Mouse (Mus musculus): ENCODE measurements around the gene Sdsl.

The Sdsl gene

DNA sequence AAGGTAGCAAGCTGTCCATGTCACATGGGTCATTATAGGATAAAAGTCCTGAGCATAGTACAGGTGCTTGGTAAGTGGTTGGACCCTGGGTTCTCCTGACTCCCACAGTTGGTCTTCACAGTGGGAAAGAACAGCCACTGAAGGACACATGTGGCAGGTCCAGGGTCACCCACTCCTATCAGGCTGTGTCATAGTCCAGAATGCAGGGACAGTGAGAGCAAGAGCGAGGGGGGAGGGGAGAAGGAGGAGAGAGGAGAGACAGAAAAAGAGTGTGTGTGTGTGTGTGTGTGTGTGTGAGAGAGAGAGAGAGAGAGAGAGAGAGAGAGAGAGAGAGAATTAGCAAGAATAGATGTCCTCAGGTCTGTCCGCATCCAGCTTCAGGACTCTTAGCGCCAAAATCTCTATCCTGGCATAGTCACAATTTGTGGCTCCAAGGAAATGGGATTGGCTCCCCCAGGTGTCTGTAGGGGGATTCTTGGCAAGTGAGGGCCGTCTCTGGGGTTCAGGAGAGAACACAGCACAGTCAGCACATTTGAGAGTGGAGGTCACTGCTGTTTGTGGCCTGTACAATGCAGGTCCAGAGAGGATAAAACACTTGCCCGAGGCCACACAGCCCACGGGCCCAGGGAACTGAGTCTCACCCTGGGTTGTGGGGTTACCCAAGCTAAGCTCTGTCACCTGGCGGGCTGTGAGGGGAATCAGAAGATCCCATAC is 15.6 kb downstream of the Sdsl start:
- no peak for DNase-seq (ENCODE audit: low read depth, low spot score)

DNA sequence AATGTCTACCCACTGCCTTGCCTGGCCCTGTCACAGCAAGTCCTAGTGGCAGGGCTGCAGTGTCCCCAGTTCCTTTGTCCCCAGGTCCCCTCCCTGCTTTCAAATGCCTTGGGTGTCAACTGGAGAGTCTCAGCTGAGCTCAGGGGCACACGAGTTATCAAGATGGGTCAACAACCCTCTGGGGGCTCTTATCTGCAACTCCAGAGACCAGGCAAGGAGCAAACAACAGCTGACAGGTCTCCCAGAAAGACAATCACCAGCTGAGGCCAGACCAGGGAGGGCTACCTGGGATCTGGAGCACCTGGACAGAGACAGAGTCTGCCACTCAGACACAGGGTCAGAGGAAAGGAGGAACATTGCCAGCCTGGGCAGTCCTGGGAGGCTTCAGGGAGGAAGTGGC is 16.4 kb downstream of the Sdsl start:
- DNase-seq (ENCODE audit: low read depth, low spot score) = no peak

DNA sequence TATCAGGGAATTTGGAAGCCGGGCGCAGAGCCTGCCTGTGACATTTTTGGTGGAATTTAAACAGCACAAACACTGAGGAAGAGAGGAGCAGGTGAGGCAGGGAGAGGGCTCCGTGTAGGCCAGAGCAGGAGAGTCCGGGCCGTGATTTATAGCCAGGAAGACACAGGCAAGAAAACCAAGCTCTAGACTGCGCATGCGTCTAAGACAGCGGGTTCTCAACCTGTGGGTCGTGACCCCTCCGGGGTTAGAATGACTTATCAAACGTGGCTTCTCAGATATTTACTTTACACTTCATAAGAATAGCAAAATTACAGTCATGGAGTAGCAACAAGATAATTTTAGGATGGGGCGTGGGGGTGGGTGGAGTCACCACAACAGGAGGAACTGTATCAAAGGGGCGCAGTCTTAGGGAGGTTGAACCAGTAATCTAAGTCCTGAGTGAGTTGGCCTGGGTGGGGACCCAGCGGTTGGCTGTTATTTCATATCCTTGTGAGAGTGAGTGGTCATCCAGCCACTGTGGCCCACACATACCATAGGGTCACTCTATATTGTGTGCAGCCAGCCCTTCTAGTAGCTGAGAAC is 17.8 kb downstream of the Sdsl start:
- no peak for DNase-seq (ENCODE audit: low read depth, low spot score)

DNA sequence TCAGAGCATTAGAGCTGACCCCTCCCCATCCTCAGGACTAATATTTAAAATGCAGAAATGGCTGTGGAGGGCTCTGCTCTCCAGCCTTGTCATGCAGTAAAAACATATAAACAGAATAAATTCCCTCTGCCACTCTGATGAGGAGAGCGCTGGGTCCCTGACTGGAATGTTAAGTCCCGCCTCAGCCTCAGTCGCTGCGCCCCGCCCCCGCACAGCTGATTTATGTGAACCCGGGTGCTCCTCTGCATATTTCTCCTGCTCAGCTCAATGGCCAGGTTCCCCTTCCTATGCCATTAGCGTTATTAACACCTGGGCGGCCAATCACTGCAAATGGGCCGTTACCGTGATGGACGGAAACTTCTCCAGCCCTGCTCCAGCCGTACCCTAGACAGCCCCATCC is 25.3 kb downstream of the Sdsl start:
- no peak for DNase-seq (ENCODE audit: low read depth, low spot score)

DNA sequence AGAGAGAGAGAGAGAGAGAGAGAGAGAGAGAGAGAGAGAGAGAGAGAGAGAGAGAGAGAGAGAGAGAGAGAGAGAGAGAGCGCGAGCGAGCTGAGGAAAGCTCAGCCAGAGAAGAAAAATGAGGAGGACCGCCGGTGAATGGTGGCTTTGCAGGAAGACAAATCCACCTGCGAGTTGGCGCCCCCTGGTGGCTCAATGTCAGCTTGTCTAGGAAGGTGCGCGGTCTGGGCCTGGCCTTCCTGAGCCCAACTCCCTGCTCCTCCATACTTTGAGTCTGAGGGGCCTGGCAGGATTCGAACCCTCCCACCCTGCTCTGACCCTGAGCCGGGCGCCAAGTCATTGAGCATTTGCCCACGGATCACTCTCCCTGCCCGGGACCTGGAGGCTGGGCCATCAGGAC is 31.9 kb downstream of the Sdsl start:
- peak; percentile 64 for DNase-seq (ENCODE audit: low read depth, low spot score)

DNA sequence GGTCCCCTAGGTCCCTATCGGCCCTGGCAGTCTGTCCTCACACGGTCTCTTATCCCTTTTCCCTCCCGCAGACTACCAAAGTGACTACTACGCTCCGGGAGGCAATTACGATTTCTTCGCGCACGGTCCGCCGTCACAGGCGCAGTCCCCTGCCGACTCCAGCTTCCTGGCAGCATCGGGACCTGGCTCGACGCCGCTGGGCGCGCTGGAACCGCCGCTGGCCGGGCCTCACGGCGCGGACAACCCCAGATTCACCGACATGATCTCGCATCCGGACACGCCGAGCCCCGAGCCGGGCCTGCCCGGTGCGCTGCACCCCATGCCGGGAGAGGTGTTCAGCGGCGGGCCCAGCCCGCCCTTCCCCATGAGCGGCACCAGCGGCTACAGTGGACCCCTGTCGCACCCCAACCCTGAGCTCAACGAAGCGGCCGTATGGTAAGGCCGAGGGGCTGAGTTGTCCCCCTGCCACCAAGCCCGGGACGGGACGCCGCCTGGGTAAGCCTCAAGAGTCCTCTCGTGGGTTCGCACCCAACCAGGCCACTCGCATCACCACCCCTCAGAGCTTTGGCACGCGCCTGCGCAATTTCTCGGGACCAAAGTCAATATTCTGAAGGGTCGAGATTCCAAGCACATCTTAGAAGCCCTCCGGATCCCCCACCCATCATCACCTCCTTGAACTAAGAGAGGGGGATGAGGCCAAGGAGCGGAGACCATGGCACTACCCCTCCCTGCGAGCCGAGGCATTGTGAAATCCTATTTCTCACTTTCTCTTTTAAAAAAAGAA is 32.5 kb downstream of the Sdsl start:
- no peak for DNase-seq (ENCODE audit: low read depth, low spot score)

DNA sequence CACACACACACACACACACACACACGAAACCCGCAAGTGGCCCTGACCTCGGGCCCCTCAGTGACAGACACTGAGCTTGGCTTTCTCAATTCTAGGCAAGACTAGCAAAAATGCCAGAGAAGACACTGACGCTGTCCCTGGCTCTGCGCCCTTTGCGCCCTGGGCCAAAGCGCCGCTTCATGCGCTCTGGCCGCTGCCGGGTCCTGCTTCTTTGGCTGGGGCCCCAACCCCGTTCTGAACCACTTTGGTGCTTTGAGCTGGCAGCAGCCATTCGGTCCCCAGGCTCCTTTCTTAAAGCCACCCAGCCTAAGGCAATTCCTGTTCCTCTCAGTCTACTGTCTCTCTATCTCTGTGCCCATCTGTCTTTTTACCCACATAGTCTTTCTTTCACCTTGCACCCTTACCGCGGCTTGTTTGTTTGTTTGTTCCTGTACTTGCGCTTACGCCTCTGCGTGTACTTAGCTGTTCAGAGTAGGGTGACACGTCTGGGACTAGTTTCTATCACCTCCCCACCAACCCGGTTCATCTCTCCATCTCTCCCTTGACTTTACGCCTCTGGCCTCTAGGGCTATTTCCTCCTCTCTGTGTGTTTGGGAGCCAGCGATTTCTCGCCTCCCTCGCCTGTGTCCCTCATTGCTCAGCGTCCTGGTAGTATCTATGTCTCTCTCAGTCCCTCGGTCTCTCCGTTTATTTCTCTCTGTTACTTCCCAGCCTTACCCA is 33.5 kb downstream of the Sdsl start:
- no peak for DNase-seq (ENCODE audit: low read depth, low spot score)

DNA sequence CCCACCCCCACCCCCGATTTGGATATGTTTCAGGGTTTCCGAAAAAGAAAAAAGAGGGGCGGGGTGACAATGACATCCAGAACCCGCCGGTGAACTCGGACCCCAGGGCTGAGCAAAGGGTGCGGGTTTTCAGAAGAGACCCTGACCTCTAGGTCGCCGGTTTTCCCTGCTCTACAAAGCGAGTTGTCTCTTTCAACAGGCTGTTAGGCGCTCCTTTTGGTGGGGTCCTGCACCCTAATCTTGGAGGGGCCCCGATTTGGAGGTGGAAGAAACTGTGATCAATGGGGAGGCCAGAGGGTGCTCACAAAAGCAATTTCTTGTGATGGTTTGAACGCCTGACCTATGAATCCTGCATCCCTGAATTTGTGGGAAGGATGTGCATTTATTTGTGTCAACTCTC is 34.1 kb downstream of the Sdsl start:
- DNase-seq (ENCODE audit: low read depth, low spot score) = no peak

DNA sequence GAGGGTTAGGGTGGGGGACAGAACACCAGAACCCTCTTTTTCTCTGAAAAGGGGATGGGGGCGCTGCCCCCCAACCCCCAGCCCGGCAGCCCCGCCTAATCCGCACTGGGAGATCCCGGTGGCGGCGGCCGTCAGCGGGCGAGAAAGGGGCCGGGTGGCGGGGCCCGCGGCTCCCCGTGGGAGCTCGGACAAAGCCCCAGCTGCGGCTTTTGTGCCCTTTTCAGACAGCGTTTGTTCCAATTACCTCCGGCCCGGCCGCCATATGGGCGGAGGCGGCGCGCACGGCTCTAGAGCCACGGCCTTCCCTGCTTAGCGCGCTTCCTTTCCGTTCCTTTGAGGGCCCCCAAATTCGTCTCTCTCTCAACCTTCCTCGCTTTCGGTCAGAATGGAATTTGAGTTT is 34.6 kb downstream of the Sdsl start:
- no peak for DNase-seq (ENCODE audit: low read depth, low spot score)

DNA sequence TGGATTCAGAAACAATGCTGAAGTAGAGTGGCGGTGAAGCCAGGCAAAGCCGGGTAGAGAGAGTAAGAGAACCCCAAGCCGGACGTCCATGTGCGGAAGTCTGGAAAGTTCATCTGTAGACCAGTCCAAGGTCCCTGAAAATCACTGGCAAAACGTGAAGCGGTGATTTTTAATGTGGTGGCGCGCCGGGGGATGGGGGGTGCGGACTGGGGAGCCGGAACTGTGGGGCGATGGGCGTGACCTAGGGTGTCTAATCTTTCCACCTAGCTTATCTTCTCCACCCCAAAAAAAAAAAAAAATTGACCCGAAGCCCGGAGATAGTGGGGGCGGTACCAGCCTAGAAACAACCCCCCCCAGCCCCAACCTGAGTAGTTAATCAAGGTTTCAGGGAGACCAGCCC is 35.1 kb downstream of the Sdsl start:
- DNase-seq (ENCODE audit: low read depth, low spot score) = no peak

DNA sequence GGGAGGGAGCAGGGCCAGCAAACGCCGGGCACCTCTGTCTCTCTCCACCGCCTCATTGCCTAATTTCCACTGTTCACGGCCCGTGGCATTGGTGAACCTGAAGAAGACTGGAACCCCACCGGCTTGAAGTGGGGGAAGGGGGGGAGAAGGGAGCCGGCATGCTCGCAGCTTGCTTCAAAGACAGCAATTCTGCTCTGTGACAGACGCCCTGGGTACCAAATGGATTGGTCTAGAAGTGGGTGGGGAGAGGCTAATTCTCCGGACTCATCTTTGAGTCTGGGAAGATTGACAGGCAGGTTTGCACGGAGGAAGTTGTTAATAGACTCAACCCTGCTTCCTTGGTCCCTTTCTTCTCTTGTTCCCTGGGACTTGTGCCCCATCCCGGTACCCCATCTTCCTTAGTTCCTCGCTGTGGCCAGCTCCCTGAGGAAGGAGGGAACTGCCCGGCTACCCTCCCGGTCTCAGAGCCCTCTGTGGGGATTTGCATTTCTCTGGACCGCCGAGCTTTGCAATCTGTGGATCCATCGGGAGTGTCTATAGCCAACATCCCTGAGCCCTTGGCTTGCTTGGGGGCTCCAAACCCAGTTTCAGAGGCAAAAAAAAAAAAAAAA is 35.6 kb downstream of the Sdsl start:
- DNase-seq (ENCODE audit: low read depth, low spot score) = no peak

DNA sequence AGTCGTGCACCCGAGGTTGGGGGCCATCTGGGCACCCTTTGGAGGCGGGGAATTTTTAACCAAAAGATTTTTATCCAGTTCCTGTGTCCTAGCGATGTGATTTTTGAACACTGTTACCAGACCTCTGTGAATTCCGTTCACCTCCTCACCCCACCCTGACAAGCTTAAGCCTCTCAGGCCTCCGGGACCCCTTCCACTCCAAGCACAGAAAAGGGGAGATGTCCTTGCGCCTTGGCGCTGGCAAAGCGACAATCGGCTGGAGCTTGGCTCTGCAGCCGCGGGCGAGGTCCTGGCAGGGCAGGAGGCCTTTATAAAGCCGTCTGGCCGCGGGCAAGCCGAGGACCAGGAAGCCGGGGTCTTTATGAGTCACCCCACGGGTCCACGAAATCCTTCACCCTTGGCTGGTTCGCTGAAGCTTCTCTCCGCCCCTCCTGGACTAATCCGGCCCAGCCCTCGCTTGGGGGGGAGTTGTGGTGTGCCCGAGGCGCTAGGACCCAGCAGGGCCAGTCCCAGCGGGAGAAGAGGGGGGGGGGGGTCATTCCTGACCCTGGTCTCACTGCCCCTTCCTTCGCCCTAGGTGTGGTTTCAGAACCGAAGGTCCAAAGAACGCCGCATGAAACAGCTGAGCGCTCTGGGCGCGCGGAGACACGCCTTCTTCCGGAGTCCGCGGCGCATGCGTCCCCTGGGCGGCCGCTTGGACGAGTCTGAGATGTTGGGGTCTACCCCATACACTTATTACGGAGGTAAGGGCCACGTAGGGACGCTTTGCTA is 36.7 kb downstream of the Sdsl start:
- no peak for DNase-seq (ENCODE audit: low read depth, low spot score)

DNA sequence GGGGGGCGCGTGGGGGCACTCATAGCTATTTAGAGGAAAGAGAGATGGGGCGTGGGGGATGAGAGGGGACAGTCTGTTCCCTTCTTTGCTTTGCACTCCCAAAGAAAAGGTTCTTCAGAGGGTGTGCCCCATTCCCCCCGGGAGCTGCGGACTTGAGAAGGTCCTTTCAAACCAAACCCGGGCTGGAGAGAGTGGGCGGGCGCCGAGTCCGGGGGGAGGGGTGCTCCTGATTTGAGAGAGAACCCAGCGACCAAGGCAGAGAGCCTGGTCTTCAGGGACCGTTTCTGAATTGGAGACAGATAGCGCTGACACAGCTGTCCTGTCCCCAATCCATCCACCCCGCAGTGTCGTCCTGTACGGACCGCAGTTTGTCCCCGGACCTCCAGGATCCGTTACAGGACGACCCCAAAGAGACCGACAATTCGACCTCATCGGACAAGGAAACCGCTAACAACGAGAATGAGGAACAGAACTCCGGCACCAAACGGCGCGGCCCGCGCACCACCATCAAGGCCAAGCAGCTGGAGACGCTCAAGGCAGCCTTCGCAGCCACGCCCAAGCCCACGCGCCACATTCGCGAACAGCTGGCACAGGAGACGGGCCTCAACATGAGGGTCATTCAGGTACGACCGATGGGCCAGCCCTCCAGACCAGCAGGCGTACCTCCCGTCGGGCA is 37.5 kb downstream of the Sdsl start:
- no peak for DNase-seq (ENCODE audit: low read depth, low spot score)

DNA sequence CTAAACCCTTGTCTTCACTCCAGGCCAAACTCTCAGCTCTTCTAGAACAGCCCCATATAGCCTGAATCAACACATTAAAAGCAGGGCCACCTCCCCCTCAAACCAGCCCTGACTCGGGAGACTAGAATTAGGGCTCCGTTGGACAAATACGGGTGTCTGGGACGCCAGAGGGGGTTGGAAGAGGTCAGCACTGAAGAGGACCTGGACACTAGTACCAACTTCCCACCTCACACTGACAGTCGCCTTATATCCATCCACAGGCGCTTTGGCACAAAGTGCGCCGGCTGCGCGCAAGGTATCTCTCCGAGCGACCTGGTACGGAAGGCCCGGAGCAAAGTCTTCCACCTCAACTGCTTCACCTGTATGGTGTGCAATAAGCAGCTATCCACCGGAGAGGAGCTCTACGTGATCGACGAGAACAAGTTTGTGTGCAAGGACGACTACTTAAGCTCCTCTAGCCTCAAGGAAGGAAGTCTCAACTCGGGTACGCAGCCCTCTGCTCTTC is 38.3 kb downstream of the Sdsl start:
- DNase-seq (ENCODE audit: low read depth, low spot score) = no peak

DNA sequence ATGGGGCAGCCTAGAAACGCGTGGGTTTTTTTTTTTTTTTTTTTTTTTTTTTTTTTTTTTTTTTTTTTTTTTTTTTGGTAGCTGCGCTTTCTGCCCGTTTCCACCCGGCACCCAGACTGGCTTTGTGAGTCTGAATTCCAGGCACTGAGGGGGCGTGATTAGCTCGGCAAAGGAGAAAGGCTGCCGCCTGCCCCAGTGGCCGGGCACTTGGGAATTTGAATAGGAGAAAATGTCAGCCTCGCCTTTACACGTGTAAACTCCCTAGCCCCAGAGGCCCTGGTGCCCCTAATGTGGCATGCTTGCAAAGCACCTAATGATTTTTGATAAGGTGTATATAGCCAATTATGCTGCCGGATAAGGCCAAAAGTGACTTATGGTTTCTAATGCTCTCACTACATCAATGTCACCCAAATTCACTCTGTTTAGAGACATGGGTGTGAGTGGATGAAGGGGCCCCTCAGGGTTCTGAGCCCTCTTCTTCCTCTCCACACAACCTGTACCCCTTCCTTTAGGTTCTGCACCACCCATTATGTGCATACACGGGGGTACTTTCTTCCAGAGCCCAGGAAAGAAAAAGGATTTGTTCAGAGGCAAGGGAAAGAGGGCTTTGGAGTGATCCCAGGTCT is 39.4 kb downstream of the Sdsl start:
- DNase-seq (ENCODE audit: low read depth, low spot score) = no peak

DNA sequence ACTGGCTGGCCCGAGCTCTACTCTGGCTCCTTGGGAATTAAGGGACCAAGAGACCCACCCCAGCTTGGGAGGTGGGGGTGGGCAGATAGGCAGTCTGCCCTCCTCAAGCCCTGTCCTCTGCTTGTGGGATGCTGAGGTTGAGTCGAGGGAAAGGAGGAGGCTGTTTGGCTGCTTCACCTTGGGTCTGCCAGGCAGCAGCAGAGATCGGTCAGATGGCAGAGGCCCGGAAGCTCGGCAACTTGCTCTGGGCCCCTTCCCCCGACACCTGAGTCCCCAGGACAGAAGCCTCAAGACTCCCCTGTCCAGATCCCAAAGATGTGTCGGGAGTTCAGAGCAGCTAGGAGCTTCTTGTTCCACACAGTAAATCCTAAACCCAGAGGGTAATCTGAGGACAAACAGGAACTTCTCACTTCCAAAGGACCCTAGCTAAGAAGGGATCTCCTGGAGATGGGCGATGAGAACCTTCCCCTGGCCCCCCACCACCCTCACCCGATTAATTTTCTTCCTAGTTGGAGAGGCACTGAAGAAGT is 40.1 kb downstream of the Sdsl start:
- DNase-seq (ENCODE audit: low read depth, low spot score) = no peak

DNA sequence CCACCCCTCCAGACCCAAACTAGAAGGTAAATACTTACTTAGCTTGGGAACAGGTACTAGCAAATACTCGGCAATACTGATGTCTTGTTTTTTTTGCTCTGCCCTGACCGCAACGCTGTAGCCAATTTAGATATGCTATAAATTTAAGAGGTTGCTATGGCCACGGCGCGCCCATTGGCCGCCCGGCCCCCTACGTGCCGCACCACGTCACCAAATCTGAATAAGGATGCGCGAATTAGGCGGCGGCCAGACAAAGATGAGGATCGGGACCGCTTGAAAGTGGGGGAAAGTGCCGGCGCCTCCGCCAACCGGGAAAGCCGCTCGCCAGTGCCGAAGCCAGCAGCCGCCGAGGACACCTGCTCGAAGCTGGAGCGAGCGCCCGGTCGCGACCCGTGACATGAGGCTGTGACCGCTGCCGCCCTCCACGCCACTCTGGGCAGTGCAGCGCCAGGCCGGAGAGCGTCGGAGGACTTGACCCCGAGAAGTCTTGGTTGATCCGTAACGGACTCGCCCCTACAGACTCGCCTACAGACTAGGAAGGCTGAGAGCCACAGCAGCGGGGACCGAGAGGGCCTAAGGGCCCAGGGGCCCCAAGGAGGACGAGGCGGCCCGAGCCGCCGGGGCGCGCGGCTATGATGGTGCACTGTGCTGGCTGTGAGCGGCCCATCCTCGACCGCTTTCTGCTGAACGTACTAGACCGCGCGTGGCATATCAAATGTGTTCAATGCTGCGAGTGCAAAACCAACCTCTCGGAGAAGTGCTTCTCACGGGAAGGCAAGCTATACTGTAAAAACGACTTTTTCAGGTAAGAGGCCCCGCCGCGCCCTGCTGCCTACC is 40.7 kb downstream of the Sdsl start, which contains the start of gene Lhx5:
Gene Lhx5 (plus strand): TSS at position 51 of the 837 bp plus-strand sequence.
- DNase-seq (ENCODE audit: low read depth, low spot score) = no peak

DNA sequence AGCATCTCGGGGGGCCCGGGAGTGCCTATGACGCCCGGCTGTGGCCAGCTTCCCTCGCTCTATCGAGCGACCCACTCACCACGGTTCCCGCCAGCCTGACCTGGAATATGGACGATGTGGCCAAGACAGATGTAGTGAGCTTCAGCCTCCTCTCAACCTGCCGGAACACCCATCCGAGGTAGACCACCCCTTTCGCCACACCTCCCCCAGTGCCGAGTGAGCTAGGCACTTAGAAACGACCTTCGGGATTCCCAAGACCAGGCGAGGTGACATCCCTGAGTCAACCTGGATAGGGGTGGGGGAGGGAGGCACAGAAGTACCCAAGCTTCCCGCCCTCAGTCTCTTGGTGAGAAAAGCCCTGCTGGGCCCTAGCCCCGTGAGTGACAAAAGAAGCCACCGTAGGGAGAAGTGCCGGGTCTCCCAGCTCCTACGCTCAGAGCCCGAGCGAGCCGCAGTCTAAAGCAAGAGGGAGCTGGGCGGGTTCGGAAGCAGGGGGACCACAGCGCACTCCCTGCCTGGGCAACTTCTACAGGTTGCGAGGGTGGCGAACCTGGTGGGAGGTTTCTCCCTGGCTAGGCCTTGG is 41.5 kb downstream of the Sdsl start:
- DNase-seq (ENCODE audit: low read depth, low spot score) = no peak

Data from brain, embryonic 18.5 days (tissue).